Mouse (Mus musculus) embryonic facial prominence, embryonic 13.5 days (tissue): ENCODE data around the gene Sdhaf3. TPM values are rescaled to one million over a fixed set of nuclear protein-coding genes. Genes with fewer than 3 reads are reported as not detected.
"Not testable (repeated sequence)": the region's sequence is repeated elsewhere in the genome, so short reads cannot be mapped to it uniquely, and the experiment has no call there.

Source experiments
- ATAC-seq: fragments of 200-750 bp; cut with Nextera tagmentation; 2 replicates; pipeline ENCODE4 v1.8.0; 2017; ENCODE audit warnings: low read depth; ENCODE audit not compliant: insufficient number of reproducible peaks, insufficient read depth, low FRiP score, low TSS enrichment
- H3K27ac ChIP-seq: fragments of 300-500 bp; sonication (generic); 2 replicates; pipeline ENCODE4 v1.5.1; 2015; ENCODE audit warnings: moderate library complexity, mild to moderate bottlenecking, inconsistent platforms
- H3K27me3 ChIP-seq: fragments of 300-500 bp; sonication (generic); 2 replicates; pipeline ENCODE4 v1.6.1; 2015; ENCODE audit warnings: mild to moderate bottlenecking, inconsistent platforms
- H3K36me3 ChIP-seq: fragments of 300-500 bp; sonication (generic); 2 replicates; pipeline ENCODE4 v1.6.1; 2015; ENCODE audit warnings: mild to moderate bottlenecking, inconsistent platforms
- H3K4me1 ChIP-seq: fragments of 300-500 bp; sonication (generic); 2 replicates; pipeline ENCODE4 v1.6.1; 2015; ENCODE audit warnings: inconsistent platforms
- H3K4me2 ChIP-seq: fragments of 300-500 bp; sonication (generic); 2 replicates; pipeline ENCODE4 v1.6.1; 2015; ENCODE audit warnings: moderate library complexity, mild to moderate bottlenecking, inconsistent platforms
- H3K4me3 ChIP-seq: fragments of 300-500 bp; sonication (generic); 2 replicates; pipeline ENCODE4 v1.5.1; 2015; ENCODE audit warnings: mild to moderate bottlenecking, inconsistent platforms
- H3K9ac ChIP-seq: fragments of 300-500 bp; sonication (generic); 2 replicates; pipeline ENCODE4 v1.6.1; 2015; ENCODE audit warnings: mild to moderate bottlenecking, inconsistent platforms
- H3K9me3 ChIP-seq: fragments of 300-500 bp; sonication (generic); 2 replicates; pipeline ENCODE4 v1.6.1; 2016; ENCODE audit warnings: inconsistent platforms
- WGBS: fragments of 180-500 bp; shearing (Covaris S2); methylation state at CpG from one replicate; pipeline ENCODE4 v1.1.7; 2015; ENCODE audit warnings: mixed read lengths; 5-methylcytosine and 5-hydroxymethylcytosine counted together
- polyA plus RNA-seq: library from polyadenylated mRNA; unstranded; fragments of >200 nt; fragmentation: Nextera tagmentation; extraction: Ambion mirVana; gene quantifications from 2 replicates; pipeline ENCODE4 v1.2.1, GENCODE M21; 2015

Gene Sdhaf3
- polyA plus RNA-seq, 1 experiment from 2014 or later = 6.5 TPM

GRCm38 (mm10) chr6:6955395-6955763 is 425 bp upstream of the Sdhaf3 start:
- no peaks in the 10 kb centered on the region for H3K9me3 ChIP-seq
- H3K27me3 ChIP-seq = no peaks in the 10 kb centered on the region
- no peak for ATAC-seq
- peak overlapping the region; percentile 80 for H3K9ac ChIP-seq
- H3K4me2 ChIP-seq = peak overlapping the region; percentile 62
- WGBS = 47% methylated on average over 6 of the region's 6 CpGs
- peaks cover 4% of the 10 kb centered on the region; the same call in 1 of the 2 replicates for H3K4me1 ChIP-seq
- H3K36me3 ChIP-seq = no peaks in the 10 kb centered on the region
- 0 out of 2 replicates have a peak overlapping the region, but pooled peaks have one; percentile 62 for H3K27ac ChIP-seq
- H3K4me3 ChIP-seq = peak overlapping the region; percentile 67

DNA sequence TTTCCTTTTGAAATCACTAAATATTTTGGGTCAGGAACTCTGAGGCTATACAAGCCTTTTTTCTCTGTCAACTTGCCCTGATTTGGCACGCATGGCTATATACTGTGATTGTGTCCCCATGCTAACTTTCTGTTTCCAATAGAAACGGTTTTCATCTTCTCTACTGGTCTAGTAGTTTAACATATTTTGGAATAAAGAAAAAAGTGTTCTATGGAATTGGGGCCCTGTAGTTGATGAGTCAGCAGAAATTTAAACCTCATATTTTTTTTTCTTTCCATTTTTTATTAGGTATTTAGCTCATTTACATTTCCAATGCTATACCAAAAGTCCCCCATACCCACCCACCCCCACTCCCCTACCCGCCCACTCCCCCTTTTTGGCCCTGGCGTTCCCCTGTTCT is 3.4 kb downstream of the Sdhaf3 start:
- not testable (repeated sequence) for H3K9ac ChIP-seq, H3K27me3 ChIP-seq, H3K36me3 ChIP-seq, H3K4me2 ChIP-seq, H3K4me1 ChIP-seq, H3K4me3 ChIP-seq, H3K27ac ChIP-seq, H3K9me3 ChIP-seq, ATAC-seq
- WGBS = 80% methylated on average over 2 of the region's 4 CpGs

DNA sequence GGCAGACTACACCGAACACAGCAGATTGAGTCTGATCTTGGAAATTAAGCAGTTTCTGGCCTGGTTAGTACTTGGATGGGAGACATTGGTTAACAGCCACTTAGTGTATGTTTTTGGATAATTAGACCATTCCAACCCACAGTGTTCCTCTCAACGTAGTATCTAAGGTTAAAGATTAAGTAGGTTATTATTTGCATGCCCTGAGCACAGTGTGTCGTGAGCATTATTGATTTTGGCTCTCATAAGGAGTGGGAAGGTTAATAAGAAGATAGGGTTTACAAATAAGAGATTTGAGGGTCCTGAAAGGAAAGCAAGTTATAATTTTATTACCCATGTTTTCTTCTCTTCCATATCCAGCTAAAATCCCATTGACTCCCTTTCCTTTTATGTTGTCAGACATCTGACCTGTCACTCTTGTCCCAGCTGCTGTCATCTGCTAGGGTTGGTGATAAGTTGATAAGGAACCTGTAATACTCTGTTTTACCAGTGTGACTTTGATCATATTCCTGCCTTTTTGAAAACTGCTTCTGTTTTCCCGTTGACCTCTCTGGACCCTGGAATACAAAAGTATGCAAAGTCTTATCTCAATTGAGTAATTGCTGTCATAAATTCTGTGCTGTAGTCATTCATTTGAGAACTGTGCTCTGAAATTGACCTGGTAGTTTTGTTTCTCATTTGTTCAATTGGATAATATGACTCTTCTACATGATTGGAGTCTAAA is 41.6 kb downstream of the Sdhaf3 start:
- no peak overlapping the region for H3K4me2 ChIP-seq
- H3K9ac ChIP-seq = no peak overlapping the region
- no peaks in the 10 kb centered on the region for H3K36me3 ChIP-seq
- no peaks in the 10 kb centered on the region for H3K4me1 ChIP-seq
- 79% methylated on average over 4 of the region's 4 CpGs for WGBS
- H3K27ac ChIP-seq = no peak overlapping the region
- no peaks in the 10 kb centered on the region for H3K9me3 ChIP-seq
- no peak for ATAC-seq
- H3K27me3 ChIP-seq = no peaks in the 10 kb centered on the region
- H3K4me3 ChIP-seq = no peak overlapping the region

GRCm38 (mm10) chr6:6997956-6998355 is 42.2 kb downstream of the Sdhaf3 start:
- no peaks in the 10 kb centered on the region for H3K27me3 ChIP-seq
- WGBS = 90% methylated on average over 1 of the region's 1 CpGs
- ATAC-seq = no peak
- no peak overlapping the region for H3K27ac ChIP-seq
- no peaks in the 10 kb centered on the region for H3K9me3 ChIP-seq
- no peak overlapping the region for H3K4me2 ChIP-seq
- no peaks in the 10 kb centered on the region for H3K4me1 ChIP-seq
- H3K4me3 ChIP-seq = no peak overlapping the region
- H3K9ac ChIP-seq = no peak overlapping the region
- no peaks in the 10 kb centered on the region for H3K36me3 ChIP-seq

- no peak for ATAC-seq
- no peaks in the 10 kb centered on the region for H3K27me3 ChIP-seq
- no peaks in the 10 kb centered on the region for H3K9me3 ChIP-seq
- H3K4me3 ChIP-seq = no peak overlapping the region
- H3K4me1 ChIP-seq = no peaks in the 10 kb centered on the region
- no peak overlapping the region for H3K4me2 ChIP-seq
- no peak overlapping the region for H3K9ac ChIP-seq
- no peak overlapping the region for H3K27ac ChIP-seq
- no peaks in the 10 kb centered on the region for H3K36me3 ChIP-seq
- 87% methylated on average over 3 of the region's 3 CpGs for WGBS
Observed at GRCm38 (mm10) chr6:6999015-6999414, 43.2 kb downstream of the Sdhaf3 start.

DNA sequence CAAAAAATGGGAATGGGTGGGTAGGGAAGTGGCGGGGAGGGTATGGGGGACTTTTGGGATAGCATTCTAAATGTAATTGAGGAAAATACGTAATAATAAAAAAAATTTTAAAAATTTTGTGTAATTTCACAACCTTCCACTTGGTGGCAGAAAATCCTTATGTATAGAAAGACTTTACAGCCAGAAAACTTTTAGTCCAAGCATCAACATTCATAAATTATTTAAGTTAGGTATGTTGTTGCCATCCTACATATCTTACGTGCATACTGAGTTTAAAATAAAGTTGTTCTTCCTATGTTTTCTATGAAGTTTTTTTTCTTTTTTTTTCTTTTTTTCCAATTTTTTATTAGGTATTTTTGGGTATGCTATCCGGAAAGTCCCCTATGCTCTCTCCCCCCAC is 47.3 kb downstream of the Sdhaf3 start:
- no peak overlapping the region for H3K4me3 ChIP-seq
- no peak overlapping the region for H3K27ac ChIP-seq
- H3K36me3 ChIP-seq = no peaks in the 10 kb centered on the region
- H3K9me3 ChIP-seq = no peaks in the 10 kb centered on the region
- 54% methylated on average over 4 of the region's 4 CpGs for WGBS
- no peaks in the 10 kb centered on the region for H3K4me1 ChIP-seq
- H3K4me2 ChIP-seq = no peak overlapping the region
- no peaks in the 10 kb centered on the region for H3K27me3 ChIP-seq
- no peak for ATAC-seq
- no peak overlapping the region for H3K9ac ChIP-seq

- no peak for ATAC-seq
- Histone ChIP-seq H3K36me3 (no peaks in the 10 kb centered on the region), H3K9me3 (no peaks in the 10 kb centered on the region), H3K27me3 (no peaks in the 10 kb centered on the region), H3K9ac (no peak overlapping the region), H3K27ac (no peak overlapping the region), H3K4me1 (no peaks in the 10 kb centered on the region), H3K4me3 (no peak overlapping the region), H3K4me2 (no peak overlapping the region)
- 61% methylated on average over 2 of the region's 2 CpGs for WGBS
Observed at GRCm38 (mm10) chr6:7004005-7004404, 48.2 kb downstream of the Sdhaf3 start.

GRCm38 (mm10) chr6:7038087-7038486 is 82.3 kb downstream of the Sdhaf3 start:
- H3K9ac ChIP-seq = no peak overlapping the region
- peaks cover 4% of the 10 kb centered on the region; the same call in 1 of the 2 replicates for H3K36me3 ChIP-seq
- H3K4me2 ChIP-seq = no peak overlapping the region
- 91% methylated on average over 6 of the region's 6 CpGs for WGBS
- ATAC-seq = no peak
- H3K9me3 ChIP-seq = no peaks in the 10 kb centered on the region
- no peaks in the 10 kb centered on the region for H3K27me3 ChIP-seq
- no peaks in the 10 kb centered on the region for H3K4me1 ChIP-seq
- H3K27ac ChIP-seq = no peak overlapping the region
- no peak overlapping the region for H3K4me3 ChIP-seq

- Histone ChIP-seq H3K27me3 (no peaks in the 10 kb centered on the region), H3K9me3 (no peaks in the 10 kb centered on the region), H3K4me1 (no peaks in the 10 kb centered on the region), H3K36me3 (peaks cover 4% of the 10 kb centered on the region; the same call in 1 of the 2 replicates), H3K4me2 (no peak overlapping the region), H3K9ac (no peak overlapping the region), H3K27ac (no peak overlapping the region), H3K4me3 (no peak overlapping the region)
- 77% methylated on average over 5 of the region's 5 CpGs for WGBS
- ATAC-seq = no peak
Observed at GRCm38 (mm10) chr6:7038835-7039234, 83.0 kb downstream of the Sdhaf3 start.

DNA sequence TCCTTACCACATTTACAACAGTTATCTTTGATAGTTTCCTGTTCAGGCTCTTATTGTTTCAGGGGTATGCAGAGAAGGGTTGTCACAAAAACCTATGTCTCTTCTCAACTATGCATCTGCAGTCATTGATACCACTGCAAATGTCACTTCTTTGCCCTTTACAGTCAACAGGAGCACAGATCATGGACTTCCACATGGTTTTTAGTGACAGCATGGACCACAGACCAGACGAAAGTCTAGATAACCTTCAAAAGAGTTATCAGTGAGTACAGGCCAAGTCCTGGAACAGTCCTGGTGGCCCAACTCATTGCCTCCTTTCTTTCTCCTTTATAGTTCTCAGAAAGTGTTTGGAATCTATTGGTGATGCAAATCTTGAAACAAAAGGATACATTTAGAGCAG is 86.1 kb downstream of the Sdhaf3 start:
- Histone ChIP-seq H3K4me2 (no peak overlapping the region), H3K9ac (no peak overlapping the region), H3K4me3 (no peak overlapping the region), H3K27me3 (no peaks in the 10 kb centered on the region), H3K4me1 (no peaks in the 10 kb centered on the region), H3K9me3 (no peaks in the 10 kb centered on the region), H3K36me3 (peaks cover 4% of the 10 kb centered on the region; the same call in 1 of the 2 replicates), H3K27ac (no peak overlapping the region)
- no peak for ATAC-seq
- WGBS = 93% methylated on average over 1 of the region's 1 CpGs

DNA sequence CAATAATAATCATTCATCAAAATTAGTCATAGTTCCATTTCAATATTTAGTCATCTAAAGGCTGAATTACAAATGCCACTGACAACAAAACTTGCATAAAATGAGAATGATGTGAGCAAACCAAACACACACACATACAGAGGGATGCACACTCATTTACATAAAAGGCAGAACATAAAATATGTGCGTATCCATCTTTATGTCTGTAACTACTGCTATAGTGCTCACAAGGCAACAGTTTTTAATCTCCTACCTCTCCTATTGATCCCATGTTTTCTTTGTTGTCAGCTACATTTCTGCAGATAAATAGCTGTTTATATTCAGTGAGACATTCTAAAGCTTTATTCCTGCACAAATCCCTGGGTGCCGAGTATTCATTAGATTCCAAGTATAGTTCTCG is 107.0 kb downstream of the Sdhaf3 start:
- Histone ChIP-seq H3K36me3 (no peaks in the 10 kb centered on the region), H3K27me3 (no peaks in the 10 kb centered on the region), H3K9ac (no peak overlapping the region), H3K4me1 (no peaks in the 10 kb centered on the region), H3K4me3 (no peak overlapping the region), H3K4me2 (no peak overlapping the region), H3K9me3 (no peaks in the 10 kb centered on the region), H3K27ac (no peak overlapping the region)
- ATAC-seq = no peak
- 91% methylated on average over 3 of the region's 3 CpGs for WGBS

DNA sequence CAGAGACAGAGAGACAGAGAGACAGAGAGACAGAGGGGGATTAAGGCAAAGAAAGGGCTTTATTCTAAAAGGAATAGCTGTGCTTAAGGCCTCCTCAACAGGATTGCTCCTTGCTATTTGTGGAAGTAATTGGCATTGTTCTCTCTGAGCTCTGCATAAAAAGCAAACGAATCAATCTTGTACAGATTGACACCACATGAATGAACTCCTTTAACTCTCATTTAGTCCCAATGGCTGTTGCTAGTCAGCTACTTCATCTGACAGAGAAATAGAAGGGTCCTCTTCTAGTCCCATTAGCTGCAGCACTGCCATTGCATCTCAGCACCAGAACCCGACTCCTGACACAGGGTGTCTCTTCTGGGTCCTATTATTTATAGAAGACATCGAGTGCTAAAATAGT is 113.0 kb downstream of the Sdhaf3 start:
- H3K9me3 ChIP-seq = no peaks in the 10 kb centered on the region
- H3K4me2 ChIP-seq = no peak overlapping the region
- no peaks in the 10 kb centered on the region for H3K27me3 ChIP-seq
- no peaks in the 10 kb centered on the region for H3K36me3 ChIP-seq
- WGBS = 69% methylated on average over 3 of the region's 3 CpGs
- no peak overlapping the region for H3K27ac ChIP-seq
- no peak overlapping the region for H3K9ac ChIP-seq
- ATAC-seq = no peak
- H3K4me3 ChIP-seq = no peak overlapping the region
- no peaks in the 10 kb centered on the region for H3K4me1 ChIP-seq
